Mouse (Mus musculus) intestine, embryonic 15.5 days (tissue): ENCODE results near the gene Galr3. TPM values are rescaled to one million over a fixed set of nuclear protein-coding genes. Genes with fewer than 3 reads are reported as not detected.

Experiments used
- ATAC-seq: fragments of 200-750 bp; cut with Nextera tagmentation; 2 replicates; pipeline ENCODE4 v1.8.0; 2017; ENCODE audit warnings: moderate TSS enrichment, moderate library complexity
- H3K27ac ChIP-seq: fragments of 300-500 bp; sonication (generic); 2 replicates; pipeline ENCODE4 v1.5.1; 2015; ENCODE audit warnings: mild to moderate bottlenecking, inconsistent platforms
- H3K27me3 ChIP-seq: fragments of 300-500 bp; sonication (generic); replicated peaks from 2 replicates; pipeline ENCODE4 v1.6.1; 2015; ENCODE audit warnings: inconsistent platforms
- H3K36me3 ChIP-seq: fragments of 300-500 bp; sonication (generic); 2 replicates; pipeline ENCODE4 v1.6.1; 2015; ENCODE audit warnings: inconsistent platforms
- H3K4me1 ChIP-seq: fragments of 300-500 bp; sonication (generic); replicated peaks from 2 replicates; pipeline ENCODE4 v1.6.1; 2015; ENCODE audit warnings: inconsistent platforms
- H3K4me2 ChIP-seq: fragments of 300-500 bp; sonication (generic); replicated peaks from 2 replicates; pipeline ENCODE4 v1.6.1; 2015; ENCODE audit warnings: mild to moderate bottlenecking, inconsistent platforms
- H3K4me3 ChIP-seq: fragments of 300-500 bp; sonication (generic); replicated peaks from 2 replicates; pipeline ENCODE4 v1.5.1; 2015; ENCODE audit warnings: inconsistent platforms
- H3K9ac ChIP-seq: fragments of 300-500 bp; sonication (generic); 2 replicates; pipeline ENCODE4 v1.6.1; 2015; ENCODE audit warnings: inconsistent platforms
- H3K9me3 ChIP-seq: fragments of 300-500 bp; sonication (generic); 2 replicates; pipeline ENCODE4 v1.6.1; 2016; ENCODE audit warnings: inconsistent platforms
- WGBS: fragments of 180-500 bp; shearing (Covaris S2); methylation state at CpG from one replicate; pipeline ENCODE4 v1.1.7; 2015; 5-methylcytosine and 5-hydroxymethylcytosine counted together
- polyA plus RNA-seq: library from polyadenylated mRNA; unstranded; fragments of >200 nt; fragmentation: Nextera tagmentation; extraction: Ambion mirVana; gene quantifications from 2 replicates; pipeline ENCODE4 v1.2.1, GENCODE M21; 2015

Galr3 gene
- polyA plus RNA-seq, 1 experiment from 2014 or later: 1.8 TPM

GRCm38 (mm10) chr15:79065086-79065770 is 23.5 kb downstream of the Galr3 start:
- no peaks in the 10 kb centered on the region for H3K36me3 ChIP-seq
- H3K27me3 ChIP-seq: no peaks in the 10 kb centered on the region
- no peak for ATAC-seq
- no peak overlapping the region for H3K4me3 ChIP-seq
- no peak overlapping the region for H3K9ac ChIP-seq
- H3K27ac ChIP-seq: peak overlapping the region; percentile 54
- WGBS: 39% methylated on average over 8 of the region's 8 CpGs
- H3K4me1 ChIP-seq: peaks cover 22% of the 10 kb centered on the region; the same call in 1 of the 2 replicates
- H3K4me2 ChIP-seq: no peak overlapping the region
- H3K9me3 ChIP-seq: no peaks in the 10 kb centered on the region

GRCm38 (mm10) chr15:79066276-79066675 is 24.6 kb downstream of the Galr3 start:
- 34% methylated on average over 2 of the region's 2 CpGs for WGBS
- H3K9ac ChIP-seq: no peak overlapping the region
- no peak overlapping the region for H3K4me3 ChIP-seq
- peaks cover 18% of the 10 kb centered on the region; the same call in 1 of the 2 replicates for H3K4me1 ChIP-seq
- no peak for ATAC-seq
- no peak overlapping the region; the same call in 1 of the 2 replicates for H3K27ac ChIP-seq
- H3K36me3 ChIP-seq: no peaks in the 10 kb centered on the region
- H3K9me3 ChIP-seq: no peaks in the 10 kb centered on the region
- H3K27me3 ChIP-seq: no peaks in the 10 kb centered on the region
- H3K4me2 ChIP-seq: no peak overlapping the region

GRCm38 (mm10) chr15:79067631-79068030 is 25.9 kb downstream of the Galr3 start:
- WGBS: 46% methylated on average over 3 of the region's 3 CpGs
- Histone ChIP-seq H3K4me2 (peak overlapping the region; percentile 20), H3K4me1 (peaks cover 16% of the 10 kb centered on the region; the same call in 1 of the 2 replicates), H3K9ac (no peak overlapping the region), H3K36me3 (no peaks in the 10 kb centered on the region), H3K27me3 (no peaks in the 10 kb centered on the region), H3K27ac (peak overlapping the region; percentile 82), H3K4me3 (no peak overlapping the region), H3K9me3 (no peaks in the 10 kb centered on the region)
- peak; percentile 5; the same call in 1 of the 2 replicates for ATAC-seq

- H3K27me3 ChIP-seq: no peaks in the 10 kb centered on the region
- H3K4me1 ChIP-seq: peaks cover 14% of the 10 kb centered on the region; the same call in 1 of the 2 replicates
- peak; percentile 64 for ATAC-seq
- H3K9me3 ChIP-seq: no peaks in the 10 kb centered on the region
- no peak overlapping the region for H3K4me3 ChIP-seq
- H3K9ac ChIP-seq: no peak overlapping the region
- H3K27ac ChIP-seq: peak overlapping the region; percentile 82
- WGBS: 62% methylated on average over 3 of the region's 3 CpGs
- peak overlapping the region; percentile 20 for H3K4me2 ChIP-seq
- H3K36me3 ChIP-seq: no peaks in the 10 kb centered on the region
Observed at GRCm38 (mm10) chr15:79068416-79068815, 26.7 kb downstream of the Galr3 start.

GRCm38 (mm10) chr15:79071117-79072039 is 29.7 kb downstream of the Galr3 start:
- no peak overlapping the region for H3K4me3 ChIP-seq
- H3K36me3 ChIP-seq: peaks cover under 1% of the 10 kb centered on the region; the same call in 1 of the 2 replicates
- no peak overlapping the region for H3K4me2 ChIP-seq
- H3K27me3 ChIP-seq: no peaks in the 10 kb centered on the region
- H3K4me1 ChIP-seq: peaks cover 17% of the 10 kb centered on the region; the same call in 1 of the 2 replicates
- 67% methylated on average over 5 of the region's 5 CpGs for WGBS
- no peaks in the 10 kb centered on the region for H3K9me3 ChIP-seq
- no peak overlapping the region for H3K27ac ChIP-seq
- no peak overlapping the region for H3K9ac ChIP-seq
- ATAC-seq: no peak

- H3K27ac ChIP-seq: no peak overlapping the region
- no peaks in the 10 kb centered on the region for H3K27me3 ChIP-seq
- no peak overlapping the region for H3K9ac ChIP-seq
- peaks cover 20% of the 10 kb centered on the region for H3K4me1 ChIP-seq
- H3K4me3 ChIP-seq: no peak overlapping the region
- no peak overlapping the region for H3K4me2 ChIP-seq
- no peaks in the 10 kb centered on the region for H3K9me3 ChIP-seq
- H3K36me3 ChIP-seq: peaks cover 7% of the 10 kb centered on the region
- no peak for ATAC-seq
Observed at GRCm38 (mm10) chr15:79073752-79074151, 32.1 kb downstream of the Galr3 start.

- H3K4me1 ChIP-seq: peaks cover 20% of the 10 kb centered on the region
- no peaks in the 10 kb centered on the region for H3K9me3 ChIP-seq
- H3K36me3 ChIP-seq: peaks cover 8% of the 10 kb centered on the region
- peak overlapping the region; percentile 90 for H3K27ac ChIP-seq
- peak overlapping the region; percentile 79 for H3K4me2 ChIP-seq
- peak overlapping the region; percentile 94 for H3K4me3 ChIP-seq
- WGBS: 35% methylated on average over 10 of the region's 10 CpGs
- H3K9ac ChIP-seq: peak overlapping the region; percentile 94
- no peak for ATAC-seq
- H3K27me3 ChIP-seq: no peaks in the 10 kb centered on the region
Observed at GRCm38 (mm10) chr15:79074446-79074845, 32.8 kb downstream of the Galr3 start.

GRCm38 (mm10) chr15:79074913-79075532 is 33.3 kb downstream of the Galr3 start, which contains the start of gene Eif3l:
Gene Eif3l (plus strand): TSS chr15:79075179.
- H3K4me2 ChIP-seq: peak within 1 kb of the TSS; percentile 79

GRCm38 (mm10) chr15:79075658-79076365 is 34.1 kb downstream of the Galr3 start:
- peaks cover 18% of the 10 kb centered on the region for H3K36me3 ChIP-seq
- peak overlapping the region; percentile 79 for H3K4me2 ChIP-seq
- peak overlapping the region; percentile 94 for H3K4me3 ChIP-seq
- peak overlapping the region; percentile 94 for H3K9ac ChIP-seq
- no peak overlapping the region for H3K27ac ChIP-seq
- no peaks in the 10 kb centered on the region for H3K9me3 ChIP-seq
- 31% methylated on average over 15 of the region's 15 CpGs for WGBS
- H3K4me1 ChIP-seq: peaks cover 20% of the 10 kb centered on the region
- no peaks in the 10 kb centered on the region for H3K27me3 ChIP-seq
- 0 out of 2 replicates have a peak, but pooled peaks have one; percentile 1 for ATAC-seq

More at GRCm38 (mm10) chr15:79074913-79075532, 33.3 kb downstream of the Galr3 start, which contains the start of gene Eif3l:
- under 1% methylated on average over 49 of the region's 49 CpGs for WGBS
- H3K27ac ChIP-seq: peak within 1 kb of the TSS; percentile 90
- peak within 1 kb of the TSS; percentile 94 for H3K9ac ChIP-seq
- H3K4me3 ChIP-seq: peak within 1 kb of the TSS; percentile 94
- H3K4me1 ChIP-seq: peaks cover 20% of the 10 kb centered on the region
- no peaks in the 10 kb centered on the region for H3K27me3 ChIP-seq
- no peaks in the 10 kb centered on the region for H3K9me3 ChIP-seq
- ATAC-seq: peak; percentile 90
- peaks cover 13% of the 10 kb centered on the region for H3K36me3 ChIP-seq

- Histone ChIP-seq H3K36me3 (peaks cover 54% of the 10 kb centered on the region), H3K4me1 (peaks cover 15% of the 10 kb centered on the region), H3K9ac (no peak overlapping the region), H3K4me2 (no peak overlapping the region), H3K4me3 (no peak overlapping the region), H3K27ac (no peak overlapping the region), H3K9me3 (no peaks in the 10 kb centered on the region), H3K27me3 (no peaks in the 10 kb centered on the region)
- 87% methylated on average over 7 of the region's 7 CpGs for WGBS
- no peak for ATAC-seq
Observed at GRCm38 (mm10) chr15:79079567-79079966, 37.9 kb downstream of the Galr3 start.

- no peak overlapping the region for H3K4me3 ChIP-seq
- H3K9ac ChIP-seq: no peak overlapping the region
- WGBS: 68% methylated on average over 6 of the region's 6 CpGs
- no peaks in the 10 kb centered on the region for H3K9me3 ChIP-seq
- H3K4me2 ChIP-seq: no peak overlapping the region
- peaks cover 8% of the 10 kb centered on the region for H3K4me1 ChIP-seq
- H3K36me3 ChIP-seq: peaks cover 32% of the 10 kb centered on the region
- 0 out of 2 replicates have a peak overlapping the region, but pooled peaks have one; percentile 29 for H3K27ac ChIP-seq
- ATAC-seq: no peak
- H3K27me3 ChIP-seq: no peaks in the 10 kb centered on the region
Observed at GRCm38 (mm10) chr15:79092284-79092683, 50.6 kb downstream of the Galr3 start.
